Mouse (Mus musculus) cerebellum, adult 9-10 months (tissue): ENCODE measurements around the gene Pfn1.

ENCODE experiments used
- DNase-seq: peaks from one replicate; pipeline ENCODE4 v3.0.0; 2022

Gene Pfn1

GRCm38 (mm10) chr11:70630129-70630528 is 24.3 kb downstream of the Pfn1 start:
- DNase-seq: no peak

GRCm38 (mm10) chr11:70629557-70629956 is 24.9 kb downstream of the Pfn1 start:
- DNase-seq: no peak

- no peak for DNase-seq
Observed at GRCm38 (mm10) chr11:70628431-70628830, 26.0 kb downstream of the Pfn1 start.

GRCm38 (mm10) chr11:70626877-70627276 is 27.6 kb downstream of the Pfn1 start:
- no peak for DNase-seq

GRCm38 (mm10) chr11:70625473-70625872 is 29.0 kb downstream of the Pfn1 start:
- DNase-seq: no peak

GRCm38 (mm10) chr11:70623053-70623742 is 31.2 kb downstream of the Pfn1 start:
- DNase-seq: no peak

- no peak for DNase-seq
Observed at GRCm38 (mm10) chr11:70621972-70622814, 32.3 kb downstream of the Pfn1 start.

GRCm38 (mm10) chr11:70619101-70619500 is 35.3 kb downstream of the Pfn1 start, which contains the start of gene Chrne:
Chrne (minus strand) TSS chr11:70619216.
- DNase-seq: no peak

GRCm38 (mm10) chr11:70615516-70616093 is 38.8 kb downstream of the Pfn1 start, which contains the start of gene 4930544D05Rik:
4930544D05Rik (plus strand) TSS chr11:70615848.
- no peak for DNase-seq

GRCm38 (mm10) chr11:70615074-70615473 is 39.4 kb downstream of the Pfn1 start:
- no peak for DNase-seq

GRCm38 (mm10) chr11:70612505-70612904 is 41.9 kb downstream of the Pfn1 start:
- DNase-seq: no peak

- DNase-seq: no peak
Observed at GRCm38 (mm10) chr11:70610752-70611151, 43.7 kb downstream of the Pfn1 start.

- DNase-seq: no peak
Observed at GRCm38 (mm10) chr11:70608381-70609066, 45.9 kb downstream of the Pfn1 start.

- DNase-seq: no peak
Observed at GRCm38 (mm10) chr11:70607611-70608010, 46.8 kb downstream of the Pfn1 start.

GRCm38 (mm10) chr11:70606717-70607116 is 47.7 kb downstream of the Pfn1 start:
- no peak for DNase-seq

- peak; percentile 84 for DNase-seq
Observed at GRCm38 (mm10) chr11:70605024-70605566, 49.3 kb downstream of the Pfn1 start.
